Comparison of ENCODE assay signal across 18 mouse cellular contexts in the genomic region with DNA sequence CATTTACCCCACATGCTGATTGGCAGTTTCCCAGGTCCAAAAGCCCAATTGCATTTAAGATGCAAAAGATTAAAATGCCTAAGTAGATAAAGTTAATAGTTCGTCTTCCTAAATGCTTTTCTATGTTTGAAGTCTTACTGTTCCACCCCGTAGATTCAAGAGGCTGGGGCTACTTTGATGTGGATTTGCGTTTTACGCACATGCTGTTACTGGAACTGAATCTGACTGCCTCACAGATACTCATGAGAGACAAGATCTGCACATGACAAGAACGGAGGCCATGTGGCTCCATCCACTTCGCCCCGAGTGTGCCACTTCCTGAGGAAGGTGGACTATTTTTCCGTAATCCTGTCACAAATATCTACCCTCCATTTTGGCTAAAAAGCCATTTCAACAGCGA.
DNase-seq lines count a peak whose midpoint lies in the region; ATAC-seq lines count a peak whose summit lies in the region.
"Had no signal": no experiment of that assay in that cellular context is flagged by ENCODE, and none has a peak within 500 bp of the region (broad histone marks: within the 10 kb centered on the region; RNA-seq: fewer than 3 reads in every experiment).

No protein-coding gene starts in this region.

- 77% methylated on average over 9 of the region's 9 CpGs for WGBS in midbrain, embryonic 12.5 days
- WGBS in midbrain, embryonic 11.5 days, result 80% methylated on average over 9 of the region's 9 CpGs

- no peak for ATAC-seq in CD4-positive, CD25-positive, alpha-beta regulatory T cell, adult 4 months
- ATAC-seq in midbrain, embryonic 12.5 days (ENCODE audit: low FRiP score, low read depth), result no peak
- ATAC-seq in midbrain, embryonic 11.5 days (ENCODE audit: low FRiP score), result no peak
- no peak for ATAC-seq in frontal cortex, adult (ENCODE audit: low TSS enrichment)

- no peaks in the 10 kb centered on the region for H3K27me3 ChIP-seq in midbrain, embryonic 12.5 days
- H3K27me3 ChIP-seq in midbrain, embryonic 11.5 days (ENCODE audit: control insufficient read depth, insufficient read depth, low read length), result no peaks in the 10 kb centered on the region
- H3K27me3 ChIP-seq: embryonic facial prominence, embryonic 12.5 days had no signal

- DNase-seq in CD4-positive, CD25-positive, alpha-beta regulatory T cell, adult 2 months (ENCODE audit: low read depth, low spot score), result peak; percentile 67
- no peak for DNase-seq in midbrain, embryonic 11.5 days (ENCODE audit: low spot score, missing footprints)
- DNase-seq in naive thymus-derived CD4-positive, alpha-beta T cell, adult 2 months (ENCODE audit: low read depth), result peak; percentile 91
- DNase-seq in thymus, postnatal 25 days, result peak; percentile 67
- no peak for DNase-seq in layer of hippocampus, adult 9-10 months (ENCODE audit: low spot score)
- DNase-seq: adrenal gland, postnatal 14 days; cerebellum, postnatal 10 days; heart, postnatal 36 days; kidney, adult 2 months; kidney, postnatal 36 days; layer of hippocampus, postnatal 36 days; lung, postnatal 4 days had no signal

- H3K4me1 ChIP-seq in midbrain, embryonic 12.5 days, result peaks cover 14% of the 10 kb centered on the region; the same call in 1 of the 2 replicates
- H3K4me1 ChIP-seq in midbrain, embryonic 11.5 days (ENCODE audit: control insufficient read depth, insufficient read depth, low read length), result no peaks in the 10 kb centered on the region
- H3K4me1 ChIP-seq: embryonic facial prominence, embryonic 12.5 days had no signal

- H3K27ac ChIP-seq in midbrain, embryonic 12.5 days (replicated peaks), result 0 out of 2 replicates have a peak overlapping the region, but pooled peaks have one; percentile 15
- no peak overlapping the region for H3K27ac ChIP-seq in midbrain, embryonic 11.5 days (ENCODE audit: low read depth, low read length)
- H3K27ac ChIP-seq: embryonic facial prominence, embryonic 12.5 days; limb, embryonic 10.5 days; liver, embryonic 14.5 days had no signal

- H3K4me3 ChIP-seq in midbrain, embryonic 12.5 days, result no peak overlapping the region
- H3K4me3 ChIP-seq in midbrain, embryonic 11.5 days (ENCODE audit: low read depth, low read length), result no peak overlapping the region
- H3K4me3 ChIP-seq: embryonic facial prominence, embryonic 12.5 days; limb, embryonic 10.5 days had no signal

- no peak overlapping the region for H3K4me2 ChIP-seq in midbrain, embryonic 12.5 days (replicated peaks)
- no peak overlapping the region for H3K4me2 ChIP-seq in midbrain, embryonic 11.5 days
- H3K4me2 ChIP-seq: embryonic facial prominence, embryonic 12.5 days had no signal

- no peaks in the 10 kb centered on the region for H3K9me3 ChIP-seq in midbrain, embryonic 12.5 days
- no peaks in the 10 kb centered on the region for H3K9me3 ChIP-seq in midbrain, embryonic 11.5 days (ENCODE audit: control insufficient read depth, low read length)
- H3K9me3 ChIP-seq: embryonic facial prominence, embryonic 12.5 days; limb, embryonic 10.5 days had no signal

- H3K9ac ChIP-seq in midbrain, embryonic 12.5 days (replicated peaks), result no peak overlapping the region
- H3K9ac ChIP-seq in midbrain, embryonic 11.5 days (ENCODE audit: low read length), result no peak overlapping the region
- H3K9ac ChIP-seq: embryonic facial prominence, embryonic 12.5 days; liver, embryonic 14.5 days had no signal

- no peaks in the 10 kb centered on the region for H3K36me3 ChIP-seq in midbrain, embryonic 12.5 days
- no peaks in the 10 kb centered on the region for H3K36me3 ChIP-seq in midbrain, embryonic 11.5 days (ENCODE audit: control insufficient read depth, insufficient read depth, low read length)
- H3K36me3 ChIP-seq: embryonic facial prominence, embryonic 12.5 days; limb, embryonic 10.5 days had no signal

Comparison
In these comparisons a context has a peak if more than half of its experiments do, and no peak if none do; other contexts are left out.
1. DNase-seq: peak in CD4-positive, CD25-positive, alpha-beta regulatory T cell, adult 2 months (single experiment), naive thymus-derived CD4-positive, alpha-beta T cell, adult 2 months (single experiment) and thymus, postnatal 25 days (single experiment); none in midbrain, embryonic 11.5 days (single experiment) and layer of hippocampus, adult 9-10 months (single experiment).